32 mouse cellular contexts compared by ENCODE assay signal in genomic region chr17:63909297-63909696, GRCm38 (mm10). TPM values are rescaled to one million over a fixed set of nuclear protein-coding genes. Genes with fewer than 3 reads are reported as not detected.
DNase-seq lines count a peak whose midpoint lies in the region; ATAC-seq and TF ChIP-seq lines count a peak whose summit lies in the region.
"Had no signal": no experiment of that assay in that cellular context is flagged by ENCODE, and none has a peak within 500 bp of the region (broad histone marks: within the 10 kb centered on the region; RNA-seq: fewer than 3 reads in every experiment).

No protein-coding gene starts in this region.

- TF ChIP-seq EP300 in CH12.LX (IDR thresholded peaks at IDR 0.05; ENCODE audit: low read length) = no peak

- H3K27ac ChIP-seq in kidney, postnatal 0 days = no peak overlapping the region
- no peak overlapping the region for H3K27ac ChIP-seq in CH12.LX (ENCODE audit: insufficient read depth, low read depth)
- H3K27ac ChIP-seq: embryonic facial prominence, embryonic 10.5 days; embryonic facial prominence, embryonic 15.5 days; forebrain, embryonic 12.5 days; heart, embryonic 13.5 days; hindbrain, embryonic 15.5 days; limb, embryonic 13.5 days; liver, embryonic 12.5 days; midbrain, embryonic 15.5 days; neural tube, embryonic 15.5 days; stomach, embryonic 15.5 days had no signal

- dilution Hi-C loops in CH12.LX (cut with MboI; ENCODE audit: extremely low pct_ligation_motif_present, extremely low pct_unique_long_range_greater_than_20kb, low sequenced_read_pairs) = no loop called here

- TF ChIP-seq POLR2A in CH12.LX (IDR thresholded peaks at IDR 0.05; ENCODE audit: low read depth, low read length) = no peak
- TF ChIP-seq POLR2A in brain, embryonic 14.5 days (IDR thresholded peaks at IDR 0.05; ENCODE audit: borderline replicate concordance, extremely low read depth, insufficient read depth, insufficient read length, poor library complexity, severe bottlenecking) = no peak

- H3K27me3 ChIP-seq in kidney, postnatal 0 days (ENCODE audit: insufficient read depth, low read length) = no peaks in the 10 kb centered on the region
- H3K27me3 ChIP-seq in CH12.LX (replicated peaks) = no peaks in the 10 kb centered on the region
- H3K27me3 ChIP-seq: embryonic facial prominence, embryonic 15.5 days; forebrain, embryonic 12.5 days; heart, embryonic 13.5 days; hindbrain, embryonic 15.5 days; limb, embryonic 13.5 days; liver, embryonic 12.5 days; midbrain, embryonic 15.5 days; neural tube, embryonic 15.5 days; stomach, embryonic 15.5 days had no signal

- no peaks in the 10 kb centered on the region for H3K9me3 ChIP-seq in kidney, postnatal 0 days (replicated peaks; ENCODE audit: low read length)
- H3K9me3 ChIP-seq in CH12.LX (replicated peaks; ENCODE audit: low read length) = no peaks in the 10 kb centered on the region
- H3K9me3 ChIP-seq: embryonic facial prominence, embryonic 15.5 days; forebrain, embryonic 12.5 days; hindbrain, embryonic 15.5 days; limb, embryonic 13.5 days; liver, embryonic 12.5 days; midbrain, embryonic 15.5 days; neural tube, embryonic 15.5 days; stomach, embryonic 15.5 days had no signal

- H3K79me2 ChIP-seq in CH12.LX (replicated peaks; ENCODE audit: control insufficient read depth, extremely low read depth, insufficient read depth, poor library complexity, severe bottlenecking) = no peaks in the 10 kb centered on the region

- H3K36me3 ChIP-seq in kidney, postnatal 0 days (ENCODE audit: insufficient read depth, low read length) = no peaks in the 10 kb centered on the region
- no peaks in the 10 kb centered on the region for H3K36me3 ChIP-seq in CH12.LX (replicated peaks in 1 of 2; ENCODE audit: control insufficient read depth in 1 of 2, insufficient read depth in 1 of 2, low read length in 1 of 2)
- H3K36me3 ChIP-seq: neural tube, embryonic 15.5 days had no signal

- no peaks in the 10 kb centered on the region for H3K4me1 ChIP-seq in kidney, postnatal 0 days (replicated peaks; ENCODE audit: insufficient read depth, low read length)
- no peaks in the 10 kb centered on the region for H3K4me1 ChIP-seq in CH12.LX (ENCODE audit: control insufficient read depth in 1 of 2, insufficient read depth in 2 of 2)
- H3K4me1 ChIP-seq: embryonic facial prominence, embryonic 10.5 days; embryonic facial prominence, embryonic 15.5 days; forebrain, embryonic 12.5 days; heart, embryonic 13.5 days; hindbrain, embryonic 15.5 days; limb, embryonic 13.5 days; liver, embryonic 12.5 days; midbrain, embryonic 15.5 days; neural tube, embryonic 15.5 days; stomach, embryonic 15.5 days had no signal

- no peak for ATAC-seq in kidney, postnatal 0 days (replicated peaks; ENCODE audit: low FRiP score, low read depth)
- ATAC-seq: activated CD4-positive, CD25-positive, alpha-beta regulatory T cell, adult 4 months; liver, embryonic 12.5 days; midbrain, embryonic 15.5 days had no signal

- no peak overlapping the region for H3K4me3 ChIP-seq in kidney, postnatal 0 days (replicated peaks; ENCODE audit: low read depth, low read length)
- H3K4me3 ChIP-seq in CH12.LX (replicated peaks in 1 of 3; ENCODE audit: low read depth in 2 of 3, low read length in 2 of 3, poor library complexity in 1 of 3) = no peak overlapping the region
- H3K4me3 ChIP-seq: embryonic facial prominence, embryonic 10.5 days; embryonic facial prominence, embryonic 15.5 days; forebrain, embryonic 12.5 days; heart, embryonic 13.5 days; hindbrain, embryonic 15.5 days; limb, embryonic 13.5 days; liver, embryonic 12.5 days; midbrain, embryonic 15.5 days; neural tube, embryonic 15.5 days; stomach, embryonic 15.5 days had no signal

- DNase-seq in kidney, postnatal 0 days (ENCODE audit: low spot score) = no peak
- no peak for DNase-seq in kidney, postnatal 25 days
- peak; percentile 22 for DNase-seq in 416B (ENCODE audit: low read depth)
- DNase-seq in CH12.LX (ENCODE audit: extremely low read depth) = no peak
- peak; percentile 11 for DNase-seq in brain, embryonic 14.5 days (ENCODE audit: low read depth)
- DNase-seq in embryo, embryonic 10 days (ENCODE audit: low spot score) = no peak
- DNase-seq in cerebellum, postnatal 36 days = no peak
- DNase-seq: adrenal gland, adult 8-10 months; cerebellum, adult 18-20 months; cerebellum, postnatal 10 days; gastrocnemius, postnatal 25 days; heart, adult 18-20 months; heart, postnatal 10 days; kidney, adult 2 months; lung, adult 18-20 months; lung, postnatal 10 days; retina, postnatal 1 day; right cerebral cortex, postnatal 14 days; thymus, postnatal 14 days had no signal

- in situ Hi-C loops in CH12.LX (cut with MboI; ENCODE audit: low pct_ligation_motif_present, low pct_unique_long_range_greater_than_20kb, low sequenced_read_pairs) = no loop called here

- no peak overlapping the region for H3K4me2 ChIP-seq in kidney, postnatal 0 days (ENCODE audit: low read length)
- no peak overlapping the region for H3K4me2 ChIP-seq in CH12.LX (ENCODE audit: insufficient read depth, low read depth, poor library complexity, severe bottlenecking)
- H3K4me2 ChIP-seq: embryonic facial prominence, embryonic 15.5 days; forebrain, embryonic 12.5 days; heart, embryonic 13.5 days; hindbrain, embryonic 15.5 days; limb, embryonic 13.5 days; liver, embryonic 12.5 days; midbrain, embryonic 15.5 days; neural tube, embryonic 15.5 days; stomach, embryonic 15.5 days had no signal

- TF ChIP-seq RAD21 in CH12.LX (IDR thresholded peaks at IDR 0.05; ENCODE audit: low read depth, low read length) = peak; percentile 54

- TF ChIP-seq CTCF in kidney, postnatal 0 days (IDR thresholded peaks at IDR 0.05; ENCODE audit: low read depth) = peak; percentile 22; the same call in 1 of the 2 replicates
- peak in 1 of 2 experiments; percentile 54; a peak in 2 of 4 replicates for TF ChIP-seq CTCF in CH12.LX (conservative IDR thresholded peaks at IDR 0.05 in 1 of 2, IDR thresholded peaks at IDR 0.05 in 1 of 2; ENCODE audit: low read depth in 2 of 2, low read length in 2 of 2)
- no peak for TF ChIP-seq CTCF in brain, embryonic 14.5 days (IDR thresholded peaks at IDR 0.05; ENCODE audit: borderline replicate concordance, extremely low read depth, insufficient read depth, insufficient read length)

- 91% methylated on average over 4 of the region's 4 CpGs for WGBS in kidney, postnatal 0 days

- no peak overlapping the region for H3K9ac ChIP-seq in kidney, postnatal 0 days (ENCODE audit: low read depth, low read length)
- no peak overlapping the region for H3K9ac ChIP-seq in CH12.LX (ENCODE audit: insufficient read depth, low read depth)
- H3K9ac ChIP-seq: embryonic facial prominence, embryonic 15.5 days; forebrain, embryonic 12.5 days; heart, embryonic 13.5 days; hindbrain, embryonic 15.5 days; limb, embryonic 13.5 days; liver, embryonic 12.5 days; midbrain, embryonic 15.5 days; neural tube, embryonic 15.5 days; stomach, embryonic 15.5 days had no signal

TF ChIP-seq in CH12.LX, 34 proteins besides CTCF, POLR2A, EP300 and RAD21:
- TF ChIP-seq ZNF384 (IDR thresholded peaks at IDR 0.05; ENCODE audit: low read depth, low read length) = no peak
- no peak for TF ChIP-seq MXI1 (IDR thresholded peaks at IDR 0.05; ENCODE audit: low read depth, low read length)
- TF ChIP-seq CHD2 (IDR thresholded peaks at IDR 0.05; ENCODE audit: low read length) = no peak
- no peak for TF ChIP-seq MEF2A (IDR thresholded peaks at IDR 0.05; ENCODE audit: borderline replicate concordance, low read depth, low read length)
- peak; percentile 65 for TF ChIP-seq SMC3 (IDR thresholded peaks at IDR 0.05; ENCODE audit: low read depth, low read length)
- no peak for TF ChIP-seq ZMIZ1 (IDR thresholded peaks at IDR 0.05; ENCODE audit: low read depth, low read length)
TF ChIP-seq in CH12.LX: peak in this region for 1.

RNA-seq across cellular contexts. Expression of gene A930002H24Rik, which starts 45.7 kb away (rescaled TPM):
- 5.3 and 6.4 TPM in 2 replicates for polyA plus RNA-seq in kidney, postnatal 0 days (2015; fragmentation: Nextera tagmentation; extraction: Ambion mirVana)
- total RNA-seq in CH12.LX (2012; rRNA removed) (not detected in 2 replicates), CH12.LX (2014; rRNA removed) (not detected in 2 replicates)
- not detected in 2 replicates for polyA plus RNA-seq in CH12.LX (2012; ENCODE audit: insufficient read length, low read depth)
- polyA plus RNA-seq in brain, embryonic 14.5 days (2012; rRNA removed) = 2.4 and 3.9 TPM in 2 replicates
- total RNA-seq: gastrocnemius, postnatal 25 days; hematopoietic stem cell, adult 5-6 weeks; left cerebral cortex, adult 18-20 months had no signal
- polyA plus RNA-seq: activated CD4-positive, CD25-positive, alpha-beta regulatory T cell, adult 4 months had no signal

RNA-seq across cellular contexts. Expression of gene Fer, which starts 46.4 kb away (rescaled TPM):
- polyA plus RNA-seq in kidney, postnatal 0 days (2015; fragmentation: Nextera tagmentation; extraction: Ambion mirVana) = 24.1 and 26.2 TPM in 2 replicates
- total RNA-seq in CH12.LX (2012; rRNA removed) = 3.4 and 4.5 TPM in 2 replicates
- total RNA-seq in CH12.LX (2014; rRNA removed) = 4.3 and 4.9 TPM in 2 replicates
- polyA plus RNA-seq in CH12.LX (2012; ENCODE audit: insufficient read length, low read depth) = 4.9 and 5.1 TPM in 2 replicates
- 9.9 and 14.9 TPM in 2 replicates for polyA plus RNA-seq in brain, embryonic 14.5 days (2012; rRNA removed)

Comparison
In these comparisons a context has a peak if more than half of its experiments do, and no peak if none do; other contexts are left out.
1. DNase-seq: peak in 416B (single experiment) and brain, embryonic 14.5 days (single experiment); none in kidney, postnatal 0 days (single experiment), kidney, postnatal 25 days (0 of 2), CH12.LX (single experiment), embryo, embryonic 10 days (single experiment) and cerebellum, postnatal 36 days (0 of 2).